Mouse (Mus musculus) left cerebral cortex, postnatal 25 days (tissue): ENCODE data around the gene Spindoc. TPM values are rescaled to one million over a fixed set of nuclear protein-coding genes. Genes with fewer than 3 reads are reported as not detected.
A peak's percentile ranks its signal among the peaks of the same experiment; 100 is the strongest.
"Not testable (repeated sequence)": the region's sequence is repeated elsewhere in the genome, so short reads cannot be mapped to it uniquely, and the experiment has no call there.

ENCODE experiments used
- DNase-seq, 2 experiments: peaks; one replicate each; pipeline ENCODE4 v3.0.0; 2022; ENCODE audit warnings: low spot score in 2 of 2, mixed read lengths in 1 of 2
- intact Hi-C: fragments of 180-260 bp; cut with DNase I; formaldehyde crosslinking; loops from one replicate; pipeline ENCODE4 v1.15.1; 2025
- total RNA-seq, 2 experiments: library from RNA; stranded (reverse); gene quantifications; 2 replicates each; pipeline ENCODE4 v1.2.3; 2021

The Spindoc gene
- total RNA-seq, 2 experiments from 2014 or later, result 29.0 to 32.0 TPM

GRCm38 (mm10) chr19:7404623-7405229 lies 21.9 kb upstream of the Spindoc start:
- DNase-seq, result no peak
- intact Hi-C loops, result no loop called here

- intact Hi-C loops, result no loop called here
- no peak for DNase-seq
Observed at GRCm38 (mm10) chr19:7400635-7401034, 17.8 kb upstream of the Spindoc start.

GRCm38 (mm10) chr19:7398898-7399297 lies 16.1 kb upstream of the Spindoc start:
- intact Hi-C loops, result not testable (repeated sequence)

GRCm38 (mm10) chr19:7396867-7397826 lies 14.4 kb upstream of the Spindoc start:
- intact Hi-C loops, DNase-seq: not testable (repeated sequence)

More at GRCm38 (mm10) chr19:7398898-7399297, 16.1 kb upstream of the Spindoc start:
- DNase-seq, result not testable (repeated sequence)

GRCm38 (mm10) chr19:7388488-7388887 lies 5.7 kb upstream of the Spindoc start:
- DNase-seq, result no peak
- intact Hi-C loops, result no loop called here

GRCm38 (mm10) chr19:7386042-7386441 lies 3.2 kb upstream of the Spindoc start:
- DNase-seq, result no peak
- intact Hi-C loops, result no loop called here

- intact Hi-C loops, result loop anchor here (2.0 kb wide), 1 partner anchor 34 kb away; the partner anchor contains the start of gene 2700081O15Rik
- DNase-seq, result peak; percentile 42 to 46
Observed at GRCm38 (mm10) chr19:7382248-7382902, 419 bp downstream of the Spindoc start.

- DNase-seq, result peak in 1 of 2 experiments; percentile 39
Observed at GRCm38 (mm10) chr19:7381906-7382247, 917 bp downstream of the Spindoc start.

GRCm38 (mm10) chr19:7377639-7378038 lies 5.2 kb downstream of the Spindoc start:
- DNase-seq, result no peak
- intact Hi-C loops, result no loop called here

More at GRCm38 (mm10) chr19:7381906-7382247, 917 bp downstream of the Spindoc start:
- intact Hi-C loops, result loop anchor here (2.0 kb wide), 1 partner anchor 35 kb away; the partner anchor contains the start of gene 2700081O15Rik

GRCm38 (mm10) chr19:7374491-7374890 lies 8.3 kb downstream of the Spindoc start:
- DNase-seq, result no peak

GRCm38 (mm10) chr19:7369469-7369868 lies 13.3 kb downstream of the Spindoc start:
- intact Hi-C loops, DNase-seq: not testable (repeated sequence)

More at GRCm38 (mm10) chr19:7374491-7374890, 8.3 kb downstream of the Spindoc start:
- intact Hi-C loops, result no loop called here

- DNase-seq, result no peak
- intact Hi-C loops, result no loop called here
Observed at GRCm38 (mm10) chr19:7353636-7354035, 29.2 kb downstream of the Spindoc start.

- intact Hi-C loops, result no loop called here
- no peak for DNase-seq
Observed at GRCm38 (mm10) chr19:7352809-7353495, 29.8 kb downstream of the Spindoc start.

- no peak for DNase-seq
- intact Hi-C loops, result loop anchor here (10.0 kb wide), 2 partner anchors 115 to 295 kb away; partner anchors contain the start of gene Macrod1
Observed at GRCm38 (mm10) chr19:7349993-7350392, 32.8 kb downstream of the Spindoc start.

- peak; percentile 50 to 57 for DNase-seq
Observed at GRCm38 (mm10) chr19:7345235-7345755, 37.5 kb downstream of the Spindoc start.

GRCm38 (mm10) chr19:7342646-7343045 lies 40.1 kb downstream of the Spindoc start:
- DNase-seq, result no peak
- intact Hi-C loops, result loop anchor here (2.0 to 10.0 kb wide), 3 partner anchors 74 to 288 kb away; partner anchors contain the start of genes 2700081O15Rik and Macrod1

More at GRCm38 (mm10) chr19:7345235-7345755, 37.5 kb downstream of the Spindoc start:
- intact Hi-C loops, result loop anchor here (10.0 kb wide), 2 partner anchors 110 to 290 kb away; partner anchors contain the start of gene Macrod1

- DNase-seq, result peak; percentile 100
- intact Hi-C loops, result loop anchor here (1.0 to 10.0 kb wide), 5 partner anchors 61 to 287 kb away; partner anchors contain the start of genes 2700081O15Rik and Macrod1
Observed at GRCm38 (mm10) chr19:7341512-7342397, 41.0 kb downstream of the Spindoc start, which contains the start of gene Mark2. Mark2 (minus strand) TSS chr19:7341860.
